Mouse (Mus musculus): ENCODE measurements around the gene Nek6. TPM values are rescaled to one million over a fixed set of nuclear protein-coding genes. Genes with fewer than 3 reads are reported as not detected.

Nek6 gene
- total RNA-seq, 2 experiments from 2014 or later: 46.1 to 47.0 TPM

- no peak for DNase-seq (ENCODE audit: extremely low spot score in 1 of 2, low spot score in 1 of 2)
These were observed 60.6 kb downstream of the Nek6 start for GRCm38 (mm10) chr2:38571971-38572601.

- no peak for DNase-seq (ENCODE audit: extremely low spot score in 1 of 2, low spot score in 1 of 2)
These were observed 63.3 kb downstream of the Nek6 start for GRCm38 (mm10) chr2:38574697-38575096.

GRCm38 (mm10) chr2:38578602-38579521, 67.4 kb downstream of the Nek6 start:
- DNase-seq (ENCODE audit: extremely low spot score in 1 of 2, low spot score in 1 of 2): peak in 1 of 2 experiments; percentile 20

GRCm38 (mm10) chr2:38579528-38579927, 68.1 kb downstream of the Nek6 start:
- DNase-seq (ENCODE audit: extremely low spot score in 1 of 2, low spot score in 1 of 2): no peak

GRCm38 (mm10) chr2:38583982-38584381, 72.5 kb downstream of the Nek6 start:
- no peak for DNase-seq (ENCODE audit: extremely low spot score in 1 of 2, low spot score in 1 of 2)

GRCm38 (mm10) chr2:38584514-38585378, 73.3 kb downstream of the Nek6 start:
- DNase-seq (ENCODE audit: extremely low spot score in 1 of 2, low spot score in 1 of 2): no peak

- DNase-seq (ENCODE audit: extremely low spot score in 1 of 2, low spot score in 1 of 2): no peak
These were observed 73.9 kb downstream of the Nek6 start for GRCm38 (mm10) chr2:38585379-38585736.

- no peak for DNase-seq (ENCODE audit: extremely low spot score in 1 of 2, low spot score in 1 of 2)
These were observed 75.3 kb downstream of the Nek6 start for GRCm38 (mm10) chr2:38586733-38587132.

GRCm38 (mm10) chr2:38591751-38592459, 80.5 kb downstream of the Nek6 start:
- DNase-seq (ENCODE audit: extremely low spot score in 1 of 2, low spot score in 1 of 2): no peak

- DNase-seq (ENCODE audit: extremely low spot score in 1 of 2, low spot score in 1 of 2): no peak
These were observed 83.4 kb downstream of the Nek6 start for GRCm38 (mm10) chr2:38594874-38595273.

- DNase-seq (ENCODE audit: extremely low spot score in 1 of 2, low spot score in 1 of 2): no peak
These were observed 86.5 kb downstream of the Nek6 start for GRCm38 (mm10) chr2:38597896-38598295.

- DNase-seq (ENCODE audit: extremely low spot score in 1 of 2, low spot score in 1 of 2): no peak
These were observed 87.0 kb downstream of the Nek6 start for GRCm38 (mm10) chr2:38598395-38598794.

- DNase-seq (ENCODE audit: extremely low spot score in 1 of 2, low spot score in 1 of 2): no peak
These were observed 89.4 kb downstream of the Nek6 start for GRCm38 (mm10) chr2:38600842-38601241.

- DNase-seq (ENCODE audit: extremely low spot score in 1 of 2, low spot score in 1 of 2): no peak
These were observed 96.3 kb downstream of the Nek6 start for GRCm38 (mm10) chr2:38607716-38608115.

GRCm38 (mm10) chr2:38608831-38609309, 97.4 kb downstream of the Nek6 start:
- DNase-seq (ENCODE audit: extremely low spot score in 1 of 2, low spot score in 1 of 2): no peak

GRCm38 (mm10) chr2:38609310-38609709, 97.9 kb downstream of the Nek6 start:
- DNase-seq (ENCODE audit: extremely low spot score in 1 of 2, low spot score in 1 of 2): no peak

- no peak for DNase-seq (ENCODE audit: extremely low spot score in 1 of 2, low spot score in 1 of 2)
These were observed 98.7 kb downstream of the Nek6 start for GRCm38 (mm10) chr2:38610161-38610560.

- no peak for DNase-seq (ENCODE audit: extremely low spot score in 1 of 2, low spot score in 1 of 2)
These were observed 101.2 kb downstream of the Nek6 start for GRCm38 (mm10) chr2:38612596-38612995.

GRCm38 (mm10) chr2:38613576-38613975, 102.1 kb downstream of the Nek6 start:
- no peak for DNase-seq (ENCODE audit: extremely low spot score in 1 of 2, low spot score in 1 of 2)

GRCm38 (mm10) chr2:38614437-38614836, 103.0 kb downstream of the Nek6 start:
- DNase-seq (ENCODE audit: extremely low spot score in 1 of 2, low spot score in 1 of 2): no peak

Measured in layer of hippocampus, postnatal 25 days (tissue).